8 mouse cellular contexts compared by ENCODE assay signal in the genomic region with DNA sequence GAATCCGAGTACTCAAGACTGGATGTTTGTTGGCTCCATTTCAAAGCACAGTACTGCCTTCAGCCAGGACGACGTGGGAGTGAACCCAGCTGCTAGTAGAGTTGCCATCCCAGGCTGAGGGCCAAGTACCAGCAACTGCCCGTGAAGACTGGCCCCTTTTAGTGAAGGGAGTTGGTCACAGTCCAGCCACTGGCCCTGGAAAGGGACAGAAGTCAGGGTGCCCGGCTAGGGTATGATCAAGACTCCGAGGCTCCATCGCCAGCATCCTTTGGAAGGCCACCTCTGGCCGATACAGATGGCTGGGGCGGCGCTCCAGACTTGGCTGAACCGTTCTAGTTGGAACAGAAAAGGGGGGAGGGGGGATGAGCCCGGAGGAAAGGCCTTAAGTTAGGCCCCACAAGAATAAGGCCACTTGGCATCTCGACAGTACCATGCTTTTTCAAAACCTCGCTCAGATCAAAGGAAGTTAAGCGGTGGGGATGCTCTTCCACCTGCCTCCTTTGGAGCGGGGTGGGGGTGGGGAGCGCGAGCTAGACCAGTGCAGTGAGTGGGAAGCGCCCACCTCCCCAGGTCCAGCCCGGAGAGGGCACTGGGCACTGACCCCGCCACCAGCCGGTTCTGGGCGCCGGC. TPM values are rescaled to one million over a fixed set of nuclear protein-coding genes. Genes with fewer than 3 reads are reported as not detected.
DNase-seq lines count a peak whose midpoint lies in the region; ATAC-seq and TF ChIP-seq lines count a peak whose summit lies in the region.

No protein-coding gene starts in this region.

- no peak for TF ChIP-seq CTCF in G1E (IDR thresholded peaks at IDR 0.05; ENCODE audit: low read depth, low read length)
- TF ChIP-seq CTCF in bone marrow macrophage, adult 2 months (IDR thresholded peaks at IDR 0.05; ENCODE audit: low read depth, low read length) = no peak
- no peak for TF ChIP-seq CTCF in kidney, postnatal 0 days (IDR thresholded peaks at IDR 0.05; ENCODE audit: low read depth)

- peak overlapping the region; percentile 94 for H3K9ac ChIP-seq in heart, embryonic 13.5 days
- peak overlapping the region; percentile 90 for H3K9ac ChIP-seq in kidney, postnatal 0 days (ENCODE audit: low read depth, low read length)
- peak overlapping the region; percentile 95 for H3K9ac ChIP-seq in liver, embryonic 12.5 days
- peak overlapping the region; percentile 86 for H3K9ac ChIP-seq in neural tube, embryonic 14.5 days (replicated peaks; ENCODE audit: low read depth, low read length)

- H3K36me3 ChIP-seq in G1E (replicated peaks) = peaks cover 76% of the 10 kb centered on the region
- H3K36me3 ChIP-seq in heart, embryonic 13.5 days = peaks cover 25% of the 10 kb centered on the region
- H3K36me3 ChIP-seq in kidney, postnatal 0 days (ENCODE audit: insufficient read depth, low read length) = peaks cover 16% of the 10 kb centered on the region
- H3K36me3 ChIP-seq in liver, embryonic 12.5 days = peaks cover 44% of the 10 kb centered on the region
- H3K36me3 ChIP-seq in neural tube, embryonic 14.5 days (ENCODE audit: control insufficient read depth, insufficient read depth, low read length) = peaks cover 7% of the 10 kb centered on the region; the same call in 1 of the 2 replicates

- H3K4me2 ChIP-seq in heart, embryonic 13.5 days = peak overlapping the region; percentile 81
- peak overlapping the region; percentile 92 for H3K4me2 ChIP-seq in kidney, postnatal 0 days (ENCODE audit: low read length)
- H3K4me2 ChIP-seq in liver, embryonic 12.5 days = peak overlapping the region; percentile 97
- peak overlapping the region; percentile 86 for H3K4me2 ChIP-seq in neural tube, embryonic 14.5 days (ENCODE audit: low read depth, low read length)

- TF ChIP-seq POLR2A in bone marrow macrophage, adult 2 months (IDR thresholded peaks at IDR 0.05; ENCODE audit: borderline replicate concordance, low read depth, low read length) = no peak

- 3% methylated on average over 24 of the region's 24 CpGs for WGBS in heart, embryonic 13.5 days
- 1% methylated on average over 24 of the region's 24 CpGs for WGBS in kidney, postnatal 0 days
- 9% methylated on average over 24 of the region's 24 CpGs for WGBS in liver, embryonic 12.5 days (ENCODE audit: insufficient replicate concordance)
- 1% methylated on average over 24 of the region's 24 CpGs for WGBS in neural tube, embryonic 14.5 days

- DNase-seq in G1E (ENCODE audit: low spot score) = no peak
- peak; percentile 70 for DNase-seq in fat pad, adult 2 months (ENCODE audit: extremely low read depth, low read depth, low spot score)
- DNase-seq in kidney, postnatal 0 days (ENCODE audit: low spot score) = peak; percentile 62

- peak overlapping the region; percentile 97 for H3K4me3 ChIP-seq in G1E (ENCODE audit: low read depth, low read length)
- peak overlapping the region; percentile 69 for H3K4me3 ChIP-seq in bone marrow macrophage, adult 2 months (ENCODE audit: insufficient read depth, low read length)
- H3K4me3 ChIP-seq in heart, embryonic 13.5 days = peak overlapping the region; percentile 78
- peak overlapping the region; percentile 96 for H3K4me3 ChIP-seq in kidney, postnatal 0 days (replicated peaks; ENCODE audit: low read depth, low read length)
- H3K4me3 ChIP-seq in liver, embryonic 12.5 days = peak overlapping the region; percentile 100
- peak overlapping the region; percentile 93 for H3K4me3 ChIP-seq in neural tube, embryonic 14.5 days (ENCODE audit: low read depth, low read length)

- ATAC-seq in G1E (ENCODE audit: extremely low read depth, insufficient number of reproducible peaks, low FRiP score, poor library complexity, severe bottlenecking) = no peak; the same call in 1 of the 2 replicates
- ATAC-seq in heart, embryonic 13.5 days (ENCODE audit: extremely low read depth, insufficient number of reproducible peaks, low FRiP score, low TSS enrichment) = no peak
- no peak; the same call in 1 of the 2 replicates for ATAC-seq in kidney, postnatal 0 days (replicated peaks; ENCODE audit: low FRiP score, low read depth)
- ATAC-seq in liver, embryonic 12.5 days = no peak; the same call in 1 of the 2 replicates
- ATAC-seq in neural tube, embryonic 14.5 days (ENCODE audit: low read depth) = peak; percentile 55
- ATAC-seq in granulocyte monocyte progenitor cell, adult 5-6 weeks (replicated peaks; ENCODE audit: poor library complexity, severe bottlenecking) = no peak

- no peaks in the 10 kb centered on the region for H3K9me3 ChIP-seq in G1E (replicated peaks)
- H3K9me3 ChIP-seq in heart, embryonic 13.5 days = no peaks in the 10 kb centered on the region
- H3K9me3 ChIP-seq in kidney, postnatal 0 days (replicated peaks; ENCODE audit: low read length) = no peaks in the 10 kb centered on the region
- H3K9me3 ChIP-seq in liver, embryonic 12.5 days (replicated peaks) = no peaks in the 10 kb centered on the region
- no peaks in the 10 kb centered on the region for H3K9me3 ChIP-seq in neural tube, embryonic 14.5 days (ENCODE audit: control insufficient read depth, low read length)

- H3K27ac ChIP-seq in bone marrow macrophage, adult 2 months (ENCODE audit: insufficient read depth, low read depth, low read length) = no peak overlapping the region
- peak overlapping the region; percentile 93 for H3K27ac ChIP-seq in heart, embryonic 13.5 days (replicated peaks)
- H3K27ac ChIP-seq in kidney, postnatal 0 days = peak overlapping the region; percentile 97
- peak overlapping the region; percentile 87 for H3K27ac ChIP-seq in liver, embryonic 12.5 days
- peak overlapping the region; percentile 95 for H3K27ac ChIP-seq in neural tube, embryonic 14.5 days (ENCODE audit: low read depth, low read length)

- H3K27me3 ChIP-seq in G1E (ENCODE audit: insufficient read depth, low read length) = no peaks in the 10 kb centered on the region
- H3K27me3 ChIP-seq in heart, embryonic 13.5 days (replicated peaks) = no peaks in the 10 kb centered on the region
- no peaks in the 10 kb centered on the region for H3K27me3 ChIP-seq in kidney, postnatal 0 days (ENCODE audit: insufficient read depth, low read length)
- H3K27me3 ChIP-seq in liver, embryonic 12.5 days (replicated peaks) = no peaks in the 10 kb centered on the region
- no peaks in the 10 kb centered on the region for H3K27me3 ChIP-seq in neural tube, embryonic 14.5 days (ENCODE audit: control insufficient read depth, insufficient read depth, low read length)

- peaks cover 48% of the 10 kb centered on the region for H3K4me1 ChIP-seq in G1E (ENCODE audit: insufficient read depth, low read depth, low read length)
- peaks cover 14% of the 10 kb centered on the region for H3K4me1 ChIP-seq in bone marrow macrophage, adult 2 months (ENCODE audit: control insufficient read depth, insufficient read depth, low read length)
- H3K4me1 ChIP-seq in heart, embryonic 13.5 days = peaks cover 26% of the 10 kb centered on the region
- H3K4me1 ChIP-seq in kidney, postnatal 0 days (replicated peaks; ENCODE audit: insufficient read depth, low read length) = peaks cover 16% of the 10 kb centered on the region
- H3K4me1 ChIP-seq in liver, embryonic 12.5 days = peaks cover 34% of the 10 kb centered on the region
- H3K4me1 ChIP-seq in neural tube, embryonic 14.5 days (ENCODE audit: control insufficient read depth, insufficient read depth, low read length) = peaks cover 28% of the 10 kb centered on the region

RNA-seq across cellular contexts. Expression of a gene that starts 0.7 kb away (rescaled TPM):
- total RNA-seq in G1E (2014; fragmentation: Nextera tagmentation) (27.1 and 47.2 TPM in 2 replicates), G1E (2017) (29.2 and 33.5 TPM in 2 replicates)
- polyA plus RNA-seq in G1E (2012) = 14.1 and 17.8 TPM in 2 replicates
- polyA plus RNA-seq in bone marrow macrophage, adult 2 months (2012; ENCODE audit: insufficient read depth, insufficient read length, missing spikeins) = 18.6 and 20.2 TPM in 2 replicates
- 21.1 and 25.1 TPM in 2 replicates for polyA plus RNA-seq in heart, embryonic 13.5 days (2015; fragmentation: Nextera tagmentation; extraction: Ambion mirVana)
- polyA plus RNA-seq in kidney, postnatal 0 days (2015; fragmentation: Nextera tagmentation; extraction: Ambion mirVana) = 35.1 and 39.2 TPM in 2 replicates
- polyA plus RNA-seq in liver, embryonic 12.5 days (2016; fragmentation: Nextera tagmentation; extraction: Ambion mirVana) = 39.6 and 43.1 TPM in 2 replicates
- 48.8 and 51.4 TPM in 2 replicates for polyA plus RNA-seq in neural tube, embryonic 14.5 days (2014; fragmentation: Nextera tagmentation; extraction: Ambion mirVana)
- 38.1 and 65.5 TPM in 2 replicates for total RNA-seq in granulocyte monocyte progenitor cell, adult 5-6 weeks (2014; fragmentation: Nextera tagmentation)
- total RNA-seq in granulocyte monocyte progenitor cell, adult 5-6 weeks (2017) = 18.7 and 29.1 TPM in 2 replicates

RNA-seq across cellular contexts. Expression of a gene that starts 1.2 kb away (rescaled TPM):
- total RNA-seq in G1E (2014; fragmentation: Nextera tagmentation) = 8.4 and 13.8 TPM in 2 replicates
- 12.7 and 18.4 TPM in 2 replicates for total RNA-seq in G1E (2017)
- polyA plus RNA-seq in G1E (2012) = 25.6 and 32.1 TPM in 2 replicates
- 7.6 and 9.5 TPM in 2 replicates for polyA plus RNA-seq in bone marrow macrophage, adult 2 months (2012; ENCODE audit: insufficient read depth, insufficient read length, missing spikeins)
- polyA plus RNA-seq in heart, embryonic 13.5 days (2015; fragmentation: Nextera tagmentation; extraction: Ambion mirVana) = 45.8 and 46.6 TPM in 2 replicates
- 65.1 and 80.9 TPM in 2 replicates for polyA plus RNA-seq in kidney, postnatal 0 days (2015; fragmentation: Nextera tagmentation; extraction: Ambion mirVana)
- polyA plus RNA-seq in liver, embryonic 12.5 days (2016; fragmentation: Nextera tagmentation; extraction: Ambion mirVana) = 22.9 and 25.0 TPM in 2 replicates
- polyA plus RNA-seq in neural tube, embryonic 14.5 days (2014; fragmentation: Nextera tagmentation; extraction: Ambion mirVana) = 86.5 and 104 TPM in 2 replicates
- total RNA-seq in granulocyte monocyte progenitor cell, adult 5-6 weeks (2014; fragmentation: Nextera tagmentation) = 15.0 and 19.4 TPM in 2 replicates
- total RNA-seq in granulocyte monocyte progenitor cell, adult 5-6 weeks (2017) = 3.1 and 6.7 TPM in 2 replicates

RNA-seq across cellular contexts. Expression of a gene that starts 12.2 kb away (rescaled TPM):
- not detected in 2 replicates for total RNA-seq in G1E (2014; fragmentation: Nextera tagmentation)
- total RNA-seq in G1E (2017) = 0.06 and 0.33 TPM in 2 replicates
- polyA plus RNA-seq in G1E (2012) = not detected in 2 replicates
- not detected in 2 replicates for polyA plus RNA-seq in bone marrow macrophage, adult 2 months (2012; ENCODE audit: insufficient read depth, insufficient read length, missing spikeins)
- polyA plus RNA-seq in heart, embryonic 13.5 days (2015; fragmentation: Nextera tagmentation; extraction: Ambion mirVana) = 0.15 TPM in 1 of 2 replicates, not detected in the other
- polyA plus RNA-seq in kidney, postnatal 0 days (2015; fragmentation: Nextera tagmentation; extraction: Ambion mirVana) = 0.34 and 0.36 TPM in 2 replicates
- polyA plus RNA-seq in liver, embryonic 12.5 days (2016; fragmentation: Nextera tagmentation; extraction: Ambion mirVana) = 0.06 and 0.08 TPM in 2 replicates
- 16.5 and 19.0 TPM in 2 replicates for polyA plus RNA-seq in neural tube, embryonic 14.5 days (2014; fragmentation: Nextera tagmentation; extraction: Ambion mirVana)
- total RNA-seq in granulocyte monocyte progenitor cell, adult 5-6 weeks (2014; fragmentation: Nextera tagmentation) = 1.2 TPM in 1 of 2 replicates, not detected in the other
- total RNA-seq in granulocyte monocyte progenitor cell, adult 5-6 weeks (2017) = not detected in 2 replicates

RNA-seq across cellular contexts. Expression of a gene that starts 31.0 kb away (rescaled TPM):
- total RNA-seq in G1E (2014; fragmentation: Nextera tagmentation) = not detected in 2 replicates
- total RNA-seq in G1E (2017) = 0.16 TPM in 1 of 2 replicates, not detected in the other
- not detected in 2 replicates for polyA plus RNA-seq in G1E (2012)
- not detected in 2 replicates for polyA plus RNA-seq in bone marrow macrophage, adult 2 months (2012; ENCODE audit: insufficient read depth, insufficient read length, missing spikeins)
- 0.05 TPM in 1 of 2 replicates, not detected in the other for polyA plus RNA-seq in heart, embryonic 13.5 days (2015; fragmentation: Nextera tagmentation; extraction: Ambion mirVana)
- not detected in 2 replicates for polyA plus RNA-seq in kidney, postnatal 0 days (2015; fragmentation: Nextera tagmentation; extraction: Ambion mirVana)
- 0.04 TPM in 1 of 2 replicates, not detected in the other for polyA plus RNA-seq in liver, embryonic 12.5 days (2016; fragmentation: Nextera tagmentation; extraction: Ambion mirVana)
- 7.4 and 9.3 TPM in 2 replicates for polyA plus RNA-seq in neural tube, embryonic 14.5 days (2014; fragmentation: Nextera tagmentation; extraction: Ambion mirVana)
- not detected in 2 replicates for total RNA-seq in granulocyte monocyte progenitor cell, adult 5-6 weeks (2014; fragmentation: Nextera tagmentation)
- total RNA-seq in granulocyte monocyte progenitor cell, adult 5-6 weeks (2017) = not detected in 2 replicates

RNA-seq across cellular contexts. Expression of a gene that starts 47.8 kb away (rescaled TPM):
- total RNA-seq in G1E (2014; fragmentation: Nextera tagmentation) (21.5 and 31.5 TPM in 2 replicates), G1E (2017) (20.7 and 22.5 TPM in 2 replicates)
- 7.6 and 9.7 TPM in 2 replicates for polyA plus RNA-seq in G1E (2012)
- 12.0 and 13.1 TPM in 2 replicates for polyA plus RNA-seq in bone marrow macrophage, adult 2 months (2012; ENCODE audit: insufficient read depth, insufficient read length, missing spikeins)
- polyA plus RNA-seq in heart, embryonic 13.5 days (2015; fragmentation: Nextera tagmentation; extraction: Ambion mirVana) = 10.3 and 10.4 TPM in 2 replicates
- 11.3 and 14.8 TPM in 2 replicates for polyA plus RNA-seq in kidney, postnatal 0 days (2015; fragmentation: Nextera tagmentation; extraction: Ambion mirVana)
- polyA plus RNA-seq in liver, embryonic 12.5 days (2016; fragmentation: Nextera tagmentation; extraction: Ambion mirVana) = 16.3 and 16.6 TPM in 2 replicates
- 10.2 and 11.9 TPM in 2 replicates for polyA plus RNA-seq in neural tube, embryonic 14.5 days (2014; fragmentation: Nextera tagmentation; extraction: Ambion mirVana)
- 37.9 and 42.6 TPM in 2 replicates for total RNA-seq in granulocyte monocyte progenitor cell, adult 5-6 weeks (2014; fragmentation: Nextera tagmentation)
- total RNA-seq in granulocyte monocyte progenitor cell, adult 5-6 weeks (2017) = 11.3 and 26.3 TPM in 2 replicates

Comparison
In these comparisons a context has a peak if more than half of its experiments do, and no peak if none do; other contexts are left out.
1. RNA of a gene that starts 12.2 kb away (polyA plus RNA-seq): 16.5 to 19.0 TPM in neural tube, embryonic 14.5 days; 0.34 to 0.36 TPM in kidney, postnatal 0 days, 0.06 to 0.08 TPM in liver, embryonic 12.5 days, not detected in G1E, not detected in bone marrow macrophage, adult 2 months and 0.15 TPM in heart, embryonic 13.5 days; every median in the first group is over 10 times any median in the second.
2. Peak in every context shown above with its lines, with median percentiles within 50 percentile points of each other: H3K4me3 ChIP-seq, H3K4me2 ChIP-seq and H3K9ac ChIP-seq.